27 mouse cellular contexts compared by ENCODE assay signal in genomic region chr10:79548546-79548945, GRCm38 (mm10). TPM values are rescaled to one million over a fixed set of nuclear protein-coding genes. Genes with fewer than 3 reads are reported as not detected.
"Had no signal": no experiment of that assay in that cellular context is flagged by ENCODE, and none has a peak within 500 bp of the region (broad histone marks: within the 10 kb centered on the region; RNA-seq: fewer than 3 reads in every experiment).

No protein-coding gene starts in this region.

- H3K9me3 ChIP-seq: liver, embryonic 13.5 days; midbrain, embryonic 12.5 days; midbrain, embryonic 15.5 days; neural tube, embryonic 12.5 days; neural tube, embryonic 15.5 days had no signal

- DNase-seq: kidney, adult 18-20 months; kidney, adult 9 months; kidney, postnatal 36 days; layer of hippocampus, postnatal 36 days; liver, embryonic 13.5 days; lung, embryonic 14.5 days; right cerebral cortex, adult 18-20 months; right cerebral cortex, postnatal 14 days; thymus, adult 2 months; thymus, postnatal 14 days; thymus, postnatal 4 days had no signal

- H3K27me3 ChIP-seq: liver, embryonic 13.5 days; midbrain, embryonic 12.5 days; midbrain, embryonic 15.5 days; neural tube, embryonic 12.5 days; neural tube, embryonic 15.5 days had no signal

- H3K27ac ChIP-seq: kidney, postnatal 0 days; left cerebral cortex, adult 2 months; liver, embryonic 13.5 days; macrophage; midbrain, embryonic 12.5 days; midbrain, embryonic 15.5 days; neural tube, embryonic 12.5 days; neural tube, embryonic 15.5 days had no signal

- H3K4me3 ChIP-seq: left cerebral cortex, adult 2 months; liver, embryonic 13.5 days; midbrain, embryonic 12.5 days; midbrain, embryonic 15.5 days; neural tube, embryonic 12.5 days; neural tube, embryonic 15.5 days had no signal

- H3K4me2 ChIP-seq: liver, embryonic 13.5 days; lung, embryonic 14.5 days; midbrain, embryonic 12.5 days; midbrain, embryonic 15.5 days; neural tube, embryonic 12.5 days; neural tube, embryonic 15.5 days had no signal

- H3K9ac ChIP-seq: liver, embryonic 13.5 days; lung, embryonic 14.5 days; midbrain, embryonic 12.5 days; midbrain, embryonic 15.5 days; neural tube, embryonic 12.5 days; neural tube, embryonic 15.5 days had no signal

- ATAC-seq: intestine, embryonic 16.5 days; lung, postnatal 0 days; midbrain, embryonic 15.5 days had no signal

RNA-seq across cellular contexts. Expression of gene Theg, which starts 38.6 kb away (rescaled TPM):
- total RNA-seq: layer of hippocampus, postnatal 10 days; left cerebral cortex, postnatal 10 days; megakaryocyte, adult 5-6 weeks had no signal
- polyA plus RNA-seq: intestine, embryonic 16.5 days; kidney, postnatal 0 days; limb, embryonic 11.5 days; limb, embryonic 14.5 days; liver, embryonic 13.5 days; liver, embryonic 16.5 days; lung, embryonic 14.5 days; lung, postnatal 0 days; macrophage; midbrain, embryonic 12.5 days; midbrain, embryonic 15.5 days; neural tube, embryonic 12.5 days; stomach, embryonic 14.5 days; thymus, adult 2 months had no signal
